Mouse (Mus musculus) heart, embryonic 10.5 days (tissue): ENCODE results near the gene Wnt2b. TPM values are rescaled to one million over a fixed set of nuclear protein-coding genes. Genes with fewer than 3 reads are reported as not detected.

Experiments
- DNase-seq: peaks from one replicate; pipeline ENCODE4 v3.0.0-alpha.2; 2017; ENCODE audit warnings: low spot score
- H3K27ac ChIP-seq: fragments of 300-500 bp; sonication (generic); 2 replicates; pipeline ENCODE4 v1.5.1; 2016; ENCODE audit warnings: mild to moderate bottlenecking
- H3K27me3 ChIP-seq: fragments of 300-500 bp; sonication (generic); 2 replicates; pipeline ENCODE4 v1.6.1; 2016; ENCODE audit warnings: mild to moderate bottlenecking; ENCODE audit not compliant: poor library complexity, insufficient read depth, severe bottlenecking
- H3K36me3 ChIP-seq: fragments of 300-500 bp; sonication (generic); 2 replicates; pipeline ENCODE4 v1.6.1; 2016; ENCODE audit warnings: mild to moderate bottlenecking, moderate library complexity
- H3K4me1 ChIP-seq: fragments of 300-500 bp; sonication (generic); 2 replicates; pipeline ENCODE4 v1.6.1; 2016; ENCODE audit warnings: mild to moderate bottlenecking
- H3K4me3 ChIP-seq: fragments of 300-500 bp; sonication (generic); 2 replicates; pipeline ENCODE4 v1.5.1; 2016; ENCODE audit warnings: mild to moderate bottlenecking, moderate library complexity
- H3K9me3 ChIP-seq: fragments of 300-500 bp; sonication (generic); 2 replicates; pipeline ENCODE4 v1.6.1; 2016; ENCODE audit warnings: mild to moderate bottlenecking, moderate library complexity
- WGBS: fragments of 180-500 bp; shearing (Covaris S2); methylation state at CpG from one replicate; pipeline ENCODE4 v1.1.7; 2016; 5-methylcytosine and 5-hydroxymethylcytosine counted together
- polyA plus RNA-seq: library from polyadenylated mRNA; unstranded; fragments of >200 nt; fragmentation: Nextera tagmentation; extraction: Ambion mirVana; gene quantifications from 2 replicates; pipeline ENCODE4 v1.2.1, GENCODE M21; 2016

Gene Wnt2b
- polyA plus RNA-seq, 1 experiment from 2014 or later = 1.6 TPM

GRCm38 (mm10) chr3:104960026-104961000 is 1.4 kb downstream of the Wnt2b start:
- peaks cover 70% of the 10 kb centered on the region for H3K27me3 ChIP-seq
- 0 out of 2 replicates have a peak overlapping the region, but pooled peaks have one; percentile 81 for H3K27ac ChIP-seq
- 4% methylated on average over 19 of the region's 19 CpGs for WGBS
- H3K4me3 ChIP-seq = peak overlapping the region; percentile 68
- H3K36me3 ChIP-seq = peaks cover 7% of the 10 kb centered on the region
- peaks cover 64% of the 10 kb centered on the region for H3K4me1 ChIP-seq
- peak; percentile 62 for DNase-seq
- H3K9me3 ChIP-seq = no peaks in the 10 kb centered on the region

- peak; percentile 68 for DNase-seq
- 66% methylated on average over 6 of the region's 6 CpGs for WGBS
Observed at GRCm38 (mm10) chr3:104956131-104956581, 5.6 kb downstream of the Wnt2b start.

GRCm38 (mm10) chr3:104954551-104954950 is 7.2 kb downstream of the Wnt2b start:
- Histone ChIP-seq H3K4me3 (no peak overlapping the region), H3K4me1 (peaks cover 15% of the 10 kb centered on the region; the same call in 1 of the 2 replicates), H3K36me3 (peaks cover 49% of the 10 kb centered on the region), H3K9me3 (no peaks in the 10 kb centered on the region), H3K27ac (no peak overlapping the region), H3K27me3 (peaks cover 13% of the 10 kb centered on the region)
- 93% methylated on average over 15 of the region's 15 CpGs for WGBS
- DNase-seq = peak; percentile 53

More at GRCm38 (mm10) chr3:104956131-104956581, 5.6 kb downstream of the Wnt2b start:
- H3K27ac ChIP-seq = no peak overlapping the region
- no peaks in the 10 kb centered on the region for H3K9me3 ChIP-seq
- peaks cover 29% of the 10 kb centered on the region for H3K27me3 ChIP-seq
- peaks cover 28% of the 10 kb centered on the region for H3K4me1 ChIP-seq
- H3K36me3 ChIP-seq = peaks cover 37% of the 10 kb centered on the region
- no peak overlapping the region for H3K4me3 ChIP-seq

- Histone ChIP-seq H3K27me3 (peaks cover 9% of the 10 kb centered on the region), H3K27ac (no peak overlapping the region), H3K36me3 (peaks cover 49% of the 10 kb centered on the region), H3K4me3 (no peak overlapping the region), H3K4me1 (peaks cover 15% of the 10 kb centered on the region; the same call in 1 of the 2 replicates), H3K9me3 (no peaks in the 10 kb centered on the region)
- peak; percentile 58 for DNase-seq
- WGBS = 92% methylated on average over 3 of the region's 3 CpGs
Observed at GRCm38 (mm10) chr3:104954137-104954536, 7.6 kb downstream of the Wnt2b start.

GRCm38 (mm10) chr3:104952891-104953670 is 8.6 kb downstream of the Wnt2b start:
- peak; percentile 73 for DNase-seq
- Histone ChIP-seq H3K4me3 (no peak overlapping the region), H3K27ac (no peak overlapping the region), H3K27me3 (no peaks in the 10 kb centered on the region), H3K36me3 (peaks cover 57% of the 10 kb centered on the region), H3K9me3 (no peaks in the 10 kb centered on the region), H3K4me1 (peaks cover 15% of the 10 kb centered on the region; the same call in 1 of the 2 replicates)
- 79% methylated on average over 23 of the region's 23 CpGs for WGBS

GRCm38 (mm10) chr3:104950926-104951325 is 10.8 kb downstream of the Wnt2b start:
- no peaks in the 10 kb centered on the region for H3K9me3 ChIP-seq
- H3K4me3 ChIP-seq = no peak overlapping the region
- peak; percentile 53 for DNase-seq
- 94% methylated on average over 12 of the region's 12 CpGs for WGBS
- H3K27me3 ChIP-seq = no peaks in the 10 kb centered on the region
- H3K27ac ChIP-seq = no peak overlapping the region
- peaks cover 6% of the 10 kb centered on the region; the same call in 1 of the 2 replicates for H3K4me1 ChIP-seq
- H3K36me3 ChIP-seq = peaks cover 68% of the 10 kb centered on the region

GRCm38 (mm10) chr3:104944894-104945293 is 16.8 kb downstream of the Wnt2b start:
- Histone ChIP-seq H3K4me3 (no peak overlapping the region), H3K27ac (0 out of 2 replicates have a peak overlapping the region, but pooled peaks have one; percentile 59), H3K36me3 (peaks cover 29% of the 10 kb centered on the region), H3K27me3 (no peaks in the 10 kb centered on the region), H3K4me1 (peaks cover 52% of the 10 kb centered on the region), H3K9me3 (no peaks in the 10 kb centered on the region)
- peak; percentile 67 for DNase-seq
- WGBS = 67% methylated on average over 9 of the region's 9 CpGs

GRCm38 (mm10) chr3:104943333-104943732 is 18.4 kb downstream of the Wnt2b start:
- no peaks in the 10 kb centered on the region for H3K27me3 ChIP-seq
- WGBS = 33% methylated on average over 8 of the region's 8 CpGs
- peak overlapping the region; percentile 69 for H3K27ac ChIP-seq
- no peaks in the 10 kb centered on the region for H3K9me3 ChIP-seq
- H3K4me3 ChIP-seq = no peak overlapping the region
- H3K36me3 ChIP-seq = peaks cover 29% of the 10 kb centered on the region
- DNase-seq = peak; percentile 71
- H3K4me1 ChIP-seq = peaks cover 62% of the 10 kb centered on the region

- DNase-seq = peak; percentile 67
- 20% methylated on average over 5 of the region's 5 CpGs for WGBS
- H3K4me3 ChIP-seq = no peak overlapping the region
- no peaks in the 10 kb centered on the region for H3K9me3 ChIP-seq
- peaks cover 25% of the 10 kb centered on the region for H3K36me3 ChIP-seq
- H3K4me1 ChIP-seq = peaks cover 68% of the 10 kb centered on the region
- peak overlapping the region; percentile 69 for H3K27ac ChIP-seq
- no peaks in the 10 kb centered on the region for H3K27me3 ChIP-seq
Observed at GRCm38 (mm10) chr3:104942682-104943081, 19.0 kb downstream of the Wnt2b start.

- Histone ChIP-seq H3K36me3 (peaks cover 14% of the 10 kb centered on the region), H3K9me3 (no peaks in the 10 kb centered on the region), H3K27ac (no peak overlapping the region), H3K27me3 (no peaks in the 10 kb centered on the region), H3K4me3 (no peak overlapping the region), H3K4me1 (peaks cover 68% of the 10 kb centered on the region)
- 36% methylated on average over 6 of the region's 6 CpGs for WGBS
- DNase-seq = no peak
Observed at GRCm38 (mm10) chr3:104940691-104941090, 21.0 kb downstream of the Wnt2b start.

- Histone ChIP-seq H3K36me3 (peaks cover 23% of the 10 kb centered on the region), H3K4me3 (no peak overlapping the region), H3K27ac (no peak overlapping the region), H3K9me3 (no peaks in the 10 kb centered on the region), H3K4me1 (peaks cover 47% of the 10 kb centered on the region), H3K27me3 (no peaks in the 10 kb centered on the region)
- WGBS = 32% methylated on average over 4 of the region's 4 CpGs
- DNase-seq = no peak
Observed at GRCm38 (mm10) chr3:104938327-104938726, 23.4 kb downstream of the Wnt2b start.

GRCm38 (mm10) chr3:104937728-104938305 is 23.9 kb downstream of the Wnt2b start:
- Histone ChIP-seq H3K9me3 (no peaks in the 10 kb centered on the region), H3K27me3 (no peaks in the 10 kb centered on the region), H3K4me3 (no peak overlapping the region), H3K4me1 (peaks cover 42% of the 10 kb centered on the region), H3K36me3 (peaks cover 23% of the 10 kb centered on the region), H3K27ac (no peak overlapping the region)
- WGBS = 75% methylated on average over 2 of the region's 2 CpGs
- no peak for DNase-seq
